Mouse (Mus musculus) CD4-positive helper T cell, adult 2 months (primary cell): Measurements from ENCODE around the gene Specc1.
A peak's percentile ranks its signal among the peaks of the same experiment; 100 is the strongest.

Source experiments
- DNase-seq: peaks from one replicate; pipeline ENCODE4 v3.0.0-alpha.2; 2012; ENCODE audit warnings: low read depth, missing footprints, low spot score

Specc1 gene

GRCm38 (mm10) chr11:62049170-62049569 lies 92.6 kb downstream of the Specc1 start:
- DNase-seq: no peak

GRCm38 (mm10) chr11:62050356-62051330 lies 94.1 kb downstream of the Specc1 start:
- no peak for DNase-seq

- DNase-seq: no peak
Observed at GRCm38 (mm10) chr11:62051487-62051886, 94.9 kb downstream of the Specc1 start.

GRCm38 (mm10) chr11:62053928-62054327 lies 97.4 kb downstream of the Specc1 start:
- no peak for DNase-seq

GRCm38 (mm10) chr11:62064565-62064964 lies 108.0 kb downstream of the Specc1 start:
- no peak for DNase-seq

GRCm38 (mm10) chr11:62065655-62066054 lies 109.1 kb downstream of the Specc1 start:
- no peak for DNase-seq

GRCm38 (mm10) chr11:62069554-62069953 lies 113.0 kb downstream of the Specc1 start:
- no peak for DNase-seq

GRCm38 (mm10) chr11:62070206-62070605 lies 113.6 kb downstream of the Specc1 start:
- no peak for DNase-seq

- no peak for DNase-seq
Observed at GRCm38 (mm10) chr11:62072406-62072805, 115.8 kb downstream of the Specc1 start.

- no peak for DNase-seq
Observed at GRCm38 (mm10) chr11:62073575-62074140, 117.1 kb downstream of the Specc1 start.

- DNase-seq: no peak
Observed at GRCm38 (mm10) chr11:62074578-62074977, 118.0 kb downstream of the Specc1 start.

- no peak for DNase-seq
Observed at GRCm38 (mm10) chr11:62075071-62075470, 118.5 kb downstream of the Specc1 start.

- DNase-seq: no peak
Observed at GRCm38 (mm10) chr11:62075551-62075950, 119.0 kb downstream of the Specc1 start.

GRCm38 (mm10) chr11:62076345-62077156 lies 120.0 kb downstream of the Specc1 start:
- DNase-seq: peak; percentile 65

GRCm38 (mm10) chr11:62077157-62077865 lies 120.7 kb downstream of the Specc1 start:
- DNase-seq: no peak

- DNase-seq: no peak
Observed at GRCm38 (mm10) chr11:62078371-62078770, 121.8 kb downstream of the Specc1 start.

GRCm38 (mm10) chr11:62079100-62079857 lies 122.7 kb downstream of the Specc1 start:
- peak; percentile 46 for DNase-seq

GRCm38 (mm10) chr11:62080476-62080875 lies 123.9 kb downstream of the Specc1 start:
- no peak for DNase-seq

- DNase-seq: no peak
Observed at GRCm38 (mm10) chr11:62086648-62087047, 130.1 kb downstream of the Specc1 start.

GRCm38 (mm10) chr11:62087051-62087450 lies 130.5 kb downstream of the Specc1 start:
- DNase-seq: no peak

- no peak for DNase-seq
Observed at GRCm38 (mm10) chr11:62088651-62089050, 132.1 kb downstream of the Specc1 start.
